Mouse (Mus musculus) MEL (cell line): ENCODE measurements at regions not wholly inside any gene's neighbourhood (a gene's known extent, or its start where the extent isn't known, plus 50 kb on each side); places are given as distances from the start of the nearest gene placed in this dataset.

ENCODE experiments used
- DNase-seq: peaks from one replicate; pipeline ENCODE4 v3.0.0; 2011; ENCODE audit warnings: low read depth, low spot score
- H3K27ac ChIP-seq: 2 replicates; pipeline ENCODE4 v1.5.1; 2012; ENCODE audit warnings: low read depth, mild to moderate bottlenecking, control low read depth, low read length, moderate library complexity; ENCODE audit not compliant: control insufficient read depth
- H3K27me3 ChIP-seq, 2 experiments: fragments of 150-350 bp in 1 of 2; sonication (generic) in 1 of 2; 2 replicates each; pipeline ENCODE4 v1.6.1; 2012; ENCODE audit warnings: low read length in 2 of 2, mild to moderate bottlenecking in 2 of 2, improper control_type of control experiment in 1 of 2, moderate library complexity in 1 of 2; ENCODE audit not compliant: insufficient read depth in 2 of 2, control insufficient read depth in 1 of 2
- H3K36me3 ChIP-seq, 2 experiments: 2 replicates each; pipeline ENCODE4 v1.6.1; 2012 to 2014; ENCODE audit warnings: low read length in 2 of 2, improper control_type of control experiment in 1 of 2, inconsistent platforms in 1 of 2, mild to moderate bottlenecking in 1 of 2; ENCODE audit not compliant: insufficient read depth in 2 of 2, control insufficient read depth in 1 of 2
- H3K4me1 ChIP-seq, 2 experiments: fragments of 150-350 bp in 1 of 2; sonication (generic) in 1 of 2; 2 replicates each; pipeline ENCODE4 v1.6.1; 2012; ENCODE audit warnings: low read length in 2 of 2, improper control_type of control experiment in 1 of 2, mild to moderate bottlenecking in 1 of 2; ENCODE audit not compliant: insufficient read depth in 2 of 2, control insufficient read depth in 1 of 2
- H3K4me3 ChIP-seq, 2 experiments: fragments of 150-350 bp in 1 of 2; sonication (generic) in 1 of 2; 2 replicates each; pipeline ENCODE4 v1.5.1; 2012; ENCODE audit warnings: low read depth in 2 of 2, low read length in 2 of 2, mild to moderate bottlenecking in 2 of 2, moderate library complexity in 2 of 2, control low read depth in 1 of 2, improper control_type of control experiment in 1 of 2; ENCODE audit not compliant: control insufficient read depth in 1 of 2, insufficient read depth in 1 of 2
- H3K79me2 ChIP-seq: 2 replicates; pipeline ENCODE4 v1.6.1; 2012; ENCODE audit warnings: mild to moderate bottlenecking, low read length, moderate library complexity; ENCODE audit not compliant: control insufficient read depth, poor library complexity, insufficient read depth
- H3K9ac ChIP-seq: 2 replicates; pipeline ENCODE4 v1.6.1; 2012; ENCODE audit warnings: low read depth, mild to moderate bottlenecking, control low read depth, low read length, moderate library complexity; ENCODE audit not compliant: control insufficient read depth, poor library complexity, severe bottlenecking
- H3K9me3 ChIP-seq: fragments of 150-350 bp; sonication (generic); replicated peaks from 2 replicates; pipeline ENCODE4 v1.6.1; 2012; ENCODE audit warnings: mild to moderate bottlenecking, low read length, improper control_type of control experiment, moderate library complexity; ENCODE audit not compliant: insufficient read depth
- BHLHE40 ChIP-seq: IDR thresholded peaks from 2 replicates; pipeline ENCODE4 v1.6.1; 2012; ENCODE audit warnings: low read depth, mild to moderate bottlenecking, inconsistent platforms, low read length, improper control_type of control experiment, borderline replicate concordance
- CHD1 ChIP-seq: IDR thresholded peaks from 2 replicates; pipeline ENCODE4 v1.6.1; 2012; ENCODE audit warnings: low read depth, mild to moderate bottlenecking, inconsistent platforms, low read length, improper control_type of control experiment
- CHD2 ChIP-seq: IDR thresholded peaks from 2 replicates; pipeline ENCODE4 v1.6.1; 2011; ENCODE audit warnings: low read length, improper control_type of control experiment
- CTCF ChIP-seq, 3 experiments: IDR thresholded peaks in 2 of 3; conservative IDR thresholded peaks in 1 of 3; 2 replicates each; pipeline ENCODE4 v1.5.1; 2011 to 2012; ENCODE audit warnings: low read length in 3 of 3, low read depth in 2 of 3, mild to moderate bottlenecking in 2 of 3, improper control_type of control experiment in 1 of 3, inconsistent platforms in 1 of 3, mixed read lengths in 1 of 3, moderate library complexity in 1 of 3; ENCODE audit not compliant: control insufficient read depth in 1 of 3, insufficient read depth in 1 of 3, poor library complexity in 1 of 3, severe bottlenecking in 1 of 3
- E2F4 ChIP-seq: IDR thresholded peaks from 2 replicates; pipeline ENCODE4 v1.6.1; 2011; ENCODE audit warnings: low read depth, low read length, improper control_type of control experiment, borderline replicate concordance
- ETS1 ChIP-seq: IDR thresholded peaks from 2 replicates; pipeline ENCODE4 v1.6.1; 2012; ENCODE audit warnings: low read depth, mild to moderate bottlenecking, inconsistent platforms, low read length, improper control_type of control experiment, moderate library complexity
- GATA1 ChIP-seq: IDR thresholded peaks from 2 replicates; pipeline ENCODE4 v1.6.1; 2011; ENCODE audit warnings: low read depth, low read length, improper control_type of control experiment
- JUND ChIP-seq: IDR thresholded peaks from 2 replicates; pipeline ENCODE4 v1.6.1; 2011; ENCODE audit warnings: low read depth, mild to moderate bottlenecking, improper control_type of control experiment, low read length
- MAX ChIP-seq: IDR thresholded peaks from 2 replicates; pipeline ENCODE4 v1.6.1; 2011; ENCODE audit warnings: low read length, improper control_type of control experiment
- MAZ ChIP-seq: IDR thresholded peaks from 2 replicates; pipeline ENCODE4 v1.6.1; 2012; ENCODE audit warnings: low read depth, mild to moderate bottlenecking, inconsistent platforms, low read length, improper control_type of control experiment
- MEF2A ChIP-seq: IDR thresholded peaks from 2 replicates; pipeline ENCODE4 v1.6.1; 2014; ENCODE audit warnings: low read depth, mild to moderate bottlenecking, inconsistent platforms, low read length, improper control_type of control experiment; ENCODE audit not compliant: poor library complexity, insufficient replicate concordance, severe bottlenecking; ENCODE audit errors: extremely low read depth
- MYC ChIP-seq: IDR thresholded peaks from 2 replicates; pipeline ENCODE4 v1.6.1; 2011; ENCODE audit warnings: low read depth, mild to moderate bottlenecking, low read length, improper control_type of control experiment, moderate library complexity
- NRF1 ChIP-seq: IDR thresholded peaks from 2 replicates; pipeline ENCODE4 v1.6.1; 2014; ENCODE audit warnings: low read depth, mild to moderate bottlenecking, inconsistent platforms, low read length, improper control_type of control experiment, moderate library complexity; ENCODE audit not compliant: poor library complexity, insufficient read depth, severe bottlenecking
- SIN3A ChIP-seq: IDR thresholded peaks from 2 replicates; pipeline ENCODE4 v1.6.1; 2012; ENCODE audit warnings: low read length, improper control_type of control experiment, inconsistent platforms
- SMC3 ChIP-seq: IDR thresholded peaks from 2 replicates; pipeline ENCODE4 v1.6.1; 2011; ENCODE audit warnings: low read depth, low read length, improper control_type of control experiment
- TAL1 ChIP-seq: IDR thresholded peaks from 2 replicates; pipeline ENCODE4 v1.6.1; 2012; ENCODE audit warnings: mild to moderate bottlenecking, inconsistent platforms, low read length, moderate library complexity, mixed read lengths
- TBP ChIP-seq: IDR thresholded peaks from 2 replicates; pipeline ENCODE4 v1.8.0; 2011; ENCODE audit warnings: low read depth, low read length, improper control_type of control experiment
- UBTF ChIP-seq: IDR thresholded peaks from 2 replicates; pipeline ENCODE4 v1.6.1; 2012; ENCODE audit warnings: low read depth, mild to moderate bottlenecking, inconsistent platforms, low read length, improper control_type of control experiment, moderate library complexity, borderline replicate concordance; ENCODE audit not compliant: insufficient read depth
- USF1 ChIP-seq: IDR thresholded peaks from 2 replicates; pipeline ENCODE4 v1.6.1; 2014; ENCODE audit warnings: low read depth, mild to moderate bottlenecking, inconsistent platforms, low read length, improper control_type of control experiment, moderate library complexity
- ZC3H11A ChIP-seq: IDR thresholded peaks from 2 replicates; pipeline ENCODE4 v1.6.1; 2012; ENCODE audit warnings: low read depth, mild to moderate bottlenecking, inconsistent platforms, low read length, improper control_type of control experiment
- ZMIZ1 ChIP-seq: IDR thresholded peaks from 2 replicates; pipeline ENCODE4 v1.6.1; 2012; ENCODE audit warnings: low read depth, mild to moderate bottlenecking, inconsistent platforms, low read length, improper control_type of control experiment, moderate library complexity
- ZNF384 ChIP-seq: IDR thresholded peaks from 2 replicates; pipeline ENCODE4 v1.6.1; 2012; ENCODE audit warnings: low read depth, mild to moderate bottlenecking, inconsistent platforms, low read length, improper control_type of control experiment

- TF ChIP-seq BHLHE40: no peak
- no peak for TF ChIP-seq SIN3A
- TF ChIP-seq USF1: no peak
- no peak for TF ChIP-seq E2F4
- no peak for TF ChIP-seq MAX
- no peak for TF ChIP-seq ZNF384
- TF ChIP-seq ZC3H11A: no peak
- no peak for TF ChIP-seq ZMIZ1
- no peak for TF ChIP-seq CHD2
- no peak for TF ChIP-seq MAZ
- no peak for TF ChIP-seq ETS1
- no peak for TF ChIP-seq UBTF
- H3K36me3 ChIP-seq: no peaks in the 10 kb centered on the region
These were observed 572.3 kb upstream of the Nox3 start for GRCm38 (mm10) chr17:4268380-4268779.

GRCm38 (mm10) chr17:4272456-4272855, 576.4 kb upstream of the Nox3 start:
- Histone ChIP-seq H3K4me1 (no peaks in the 10 kb centered on the region), H3K27me3 (peaks cover 0 to 2% of the 10 kb centered on the region in 2 experiments; a peak in 2 of 4 replicates), H3K9me3 (no peaks in the 10 kb centered on the region), H3K4me3 (no peak overlapping the region), H3K27ac (no peak overlapping the region), H3K36me3 (no peaks in the 10 kb centered on the region), H3K79me2 (no peaks in the 10 kb centered on the region), H3K9ac (no peak overlapping the region)
- TF ChIP-seq TAL1 (no peak), UBTF (no peak), GATA1 (no peak), CHD1 (no peak), MYC (no peak), JUND (no peak), MEF2A (no peak), ZNF384 (no peak), USF1 (no peak), ZC3H11A (no peak), SMC3 (no peak), SIN3A (no peak), NRF1 (no peak), TBP (no peak), CTCF (IDR thresholded peaks at IDR 0.05 in 2 of 3, conservative IDR thresholded peaks at IDR 0.05 in 1 of 3; ENCODE audit: control insufficient read depth in 1 of 3, insufficient read depth in 1 of 3, low read depth in 2 of 3, low read length in 3 of 3, poor library complexity in 1 of 3, severe bottlenecking in 1 of 3) (no peak), MAX (no peak), MAZ (no peak)
- DNase-seq: no peak

More at GRCm38 (mm10) chr17:4268380-4268779, 572.3 kb upstream of the Nox3 start:
- Histone ChIP-seq H3K4me3 (no peak overlapping the region), H3K27ac (no peak overlapping the region), H3K9ac (no peak overlapping the region), H3K79me2 (no peaks in the 10 kb centered on the region), H3K9me3 (no peaks in the 10 kb centered on the region), H3K4me1 (no peaks in the 10 kb centered on the region), H3K27me3 (no peaks in the 10 kb centered on the region; a peak in 1 of 4 replicates)
- DNase-seq: no peak
